8 mouse cellular contexts compared by ENCODE assay signal in genomic region chr8:10977742-10978376, GRCm38 (mm10). TPM values are rescaled to one million over a fixed set of nuclear protein-coding genes. Genes with fewer than 3 reads are reported as not detected.
DNase-seq lines count a peak whose midpoint lies in the region; ATAC-seq and TF ChIP-seq lines count a peak whose summit lies in the region.

No protein-coding gene starts in this region.

- no peaks in the 10 kb centered on the region for H3K27me3 ChIP-seq in hindbrain, embryonic 13.5 days
- H3K27me3 ChIP-seq in hindbrain, embryonic 11.5 days (ENCODE audit: control insufficient read depth, insufficient read depth, low read length) = no peaks in the 10 kb centered on the region
- H3K27me3 ChIP-seq in intestine, postnatal 0 days (replicated peaks; ENCODE audit: control insufficient read depth, insufficient read depth, low read length) = no peaks in the 10 kb centered on the region

- TF ChIP-seq CTCF in bone marrow, adult 2 months (IDR thresholded peaks at IDR 0.05; ENCODE audit: control insufficient read depth, insufficient read depth, low read length) = no peak
- no peak for TF ChIP-seq CTCF in intestine, postnatal 0 days (IDR thresholded peaks at IDR 0.05; ENCODE audit: low read depth)

- TF ChIP-seq POLR2A in bone marrow, adult 2 months (IDR thresholded peaks at IDR 0.05; ENCODE audit: borderline replicate concordance, control insufficient read depth, low read depth, low read length) = no peak

- H3K9ac ChIP-seq in hindbrain, embryonic 13.5 days = no peak overlapping the region
- H3K9ac ChIP-seq in hindbrain, embryonic 11.5 days (ENCODE audit: low read depth, low read length) = no peak overlapping the region
- no peak overlapping the region for H3K9ac ChIP-seq in intestine, postnatal 0 days (ENCODE audit: low read depth, low read length)

- intact Hi-C loops in gastrocnemius, postnatal 36 days (cut with DNase I) = no loop called here

- 62% methylated on average over 7 of the region's 7 CpGs for WGBS in hindbrain, embryonic 13.5 days
- 58% methylated on average over 7 of the region's 7 CpGs for WGBS in hindbrain, embryonic 11.5 days
- 72% methylated on average over 7 of the region's 7 CpGs for WGBS in bone marrow, adult 2 months
- 25% methylated on average over 7 of the region's 7 CpGs for WGBS in intestine, postnatal 0 days

- no peak for ATAC-seq in hindbrain, embryonic 13.5 days (ENCODE audit: low FRiP score)
- ATAC-seq in hindbrain, embryonic 11.5 days (ENCODE audit: low FRiP score) = no peak
- peak; percentile 74 for ATAC-seq in intestine, postnatal 0 days
- ATAC-seq in megakaryocyte progenitor cell, adult 5-6 weeks (replicated peaks; ENCODE audit: poor library complexity) = peak; percentile 32; the same call in 1 of the 2 replicates

- no peaks in the 10 kb centered on the region for H3K9me3 ChIP-seq in hindbrain, embryonic 13.5 days
- H3K9me3 ChIP-seq in hindbrain, embryonic 11.5 days (ENCODE audit: control insufficient read depth, low read length) = no peaks in the 10 kb centered on the region
- H3K9me3 ChIP-seq in intestine, postnatal 0 days (ENCODE audit: control insufficient read depth) = no peaks in the 10 kb centered on the region

- H3K4me2 ChIP-seq in hindbrain, embryonic 13.5 days = no peak overlapping the region
- H3K4me2 ChIP-seq in hindbrain, embryonic 11.5 days (replicated peaks; ENCODE audit: low read depth, low read length) = no peak overlapping the region
- no peak overlapping the region for H3K4me2 ChIP-seq in intestine, postnatal 0 days (replicated peaks; ENCODE audit: low read depth)

- peaks cover 38% of the 10 kb centered on the region for H3K4me1 ChIP-seq in hindbrain, embryonic 13.5 days (replicated peaks)
- H3K4me1 ChIP-seq in hindbrain, embryonic 11.5 days (replicated peaks; ENCODE audit: control insufficient read depth, insufficient read depth, low read length) = peaks cover 9% of the 10 kb centered on the region
- peaks cover 4% of the 10 kb centered on the region for H3K4me1 ChIP-seq in bone marrow, adult 2 months (ENCODE audit: control insufficient read depth, insufficient read depth, low read length)
- peaks cover 18% of the 10 kb centered on the region; the same call in 1 of the 2 replicates for H3K4me1 ChIP-seq in intestine, postnatal 0 days (replicated peaks; ENCODE audit: control insufficient read depth, insufficient read depth, low read length)

- DNase-seq in hindbrain, embryonic 11.5 days (ENCODE audit: low spot score) = no peak
- DNase-seq in layer of hippocampus, postnatal 10 days (ENCODE audit: low spot score in 2 of 2) = no peak
- DNase-seq in spleen, postnatal 4 days (ENCODE audit: low spot score in 2 of 2) = no peak
- no peak for DNase-seq in gastrocnemius, postnatal 36 days

- no peak overlapping the region for H3K4me3 ChIP-seq in hindbrain, embryonic 13.5 days
- no peak overlapping the region for H3K4me3 ChIP-seq in hindbrain, embryonic 11.5 days (ENCODE audit: low read depth, low read length)
- H3K4me3 ChIP-seq in bone marrow, adult 2 months (replicated peaks; ENCODE audit: control insufficient read depth, low read depth, low read length) = no peak overlapping the region
- no peak overlapping the region for H3K4me3 ChIP-seq in intestine, postnatal 0 days (ENCODE audit: low read depth, low read length)

- peak overlapping the region; percentile 25 for H3K27ac ChIP-seq in hindbrain, embryonic 13.5 days
- H3K27ac ChIP-seq in hindbrain, embryonic 11.5 days (ENCODE audit: low read depth, low read length) = no peak overlapping the region
- peak overlapping the region; percentile 10; the same call in 1 of the 2 replicates for H3K27ac ChIP-seq in bone marrow, adult 2 months (ENCODE audit: control insufficient read depth, insufficient read depth, low read depth, low read length, poor library complexity)
- H3K27ac ChIP-seq in intestine, postnatal 0 days (ENCODE audit: low read depth, low read length) = peak overlapping the region; percentile 62

- no peaks in the 10 kb centered on the region for H3K36me3 ChIP-seq in hindbrain, embryonic 13.5 days
- no peaks in the 10 kb centered on the region for H3K36me3 ChIP-seq in hindbrain, embryonic 11.5 days (ENCODE audit: control insufficient read depth, insufficient read depth, low read length)
- H3K36me3 ChIP-seq in intestine, postnatal 0 days (ENCODE audit: control insufficient read depth, insufficient read depth) = no peaks in the 10 kb centered on the region

RNA-seq across cellular contexts. Expression of gene Irs2, which starts 30.4 kb away (rescaled TPM):
- polyA plus RNA-seq in hindbrain, embryonic 13.5 days (2015; fragmentation: Nextera tagmentation; extraction: Ambion mirVana) = 4.5 and 4.6 TPM in 2 replicates
- polyA plus RNA-seq in hindbrain, embryonic 11.5 days (2014; fragmentation: Nextera tagmentation; extraction: Ambion mirVana) = 5.6 and 6.1 TPM in 2 replicates
- polyA plus RNA-seq in bone marrow, adult 2 months (2011; ENCODE audit: insufficient read depth, insufficient read length, low replicate concordance, missing spikeins) = 4.1 and 10.5 TPM in 2 replicates
- 6.0 and 7.7 TPM in 2 replicates for polyA plus RNA-seq in intestine, postnatal 0 days (2015; fragmentation: Nextera tagmentation; extraction: Ambion mirVana)
- total RNA-seq in megakaryocyte progenitor cell, adult 5-6 weeks (2015) = 4.6 and 6.0 TPM in 2 replicates
- 2.7 and 4.9 TPM in 2 replicates for total RNA-seq in megakaryocyte progenitor cell, adult 5-6 weeks (2017)
- 10 to 100 TPM; 44.9 to 54.0 TPM for total RNA-seq in layer of hippocampus, postnatal 10 days (2021)
- 10 to 100 TPM; 17.9 to 18.9 TPM for total RNA-seq in gastrocnemius, postnatal 36 days (2021)

Comparison
In these comparisons a context has a peak if more than half of its experiments do, and no peak if none do; other contexts are left out.
1. ATAC-seq: peak in intestine, postnatal 0 days (single experiment) and megakaryocyte progenitor cell, adult 5-6 weeks (single experiment); none in hindbrain, embryonic 13.5 days (single experiment) and hindbrain, embryonic 11.5 days (single experiment).